Mouse (Mus musculus) erythroblast, embryonic 14.5 days (primary cell): Measurements from ENCODE around the gene Arhgap44.

ENCODE experiments used
- GATA1 ChIP-seq: IDR thresholded peaks from 2 replicates; pipeline ENCODE4 v1.6.1; 2012; ENCODE audit warnings: low read length, inconsistent platforms, mixed read lengths
- TAL1 ChIP-seq: IDR thresholded peaks from 3 replicates; pipeline ENCODE4 v1.6.1; 2012; ENCODE audit warnings: low read length, inconsistent platforms, mixed read lengths

GRCm38 (mm10) chr11:65089282-65089681 is 73.5 kb downstream of the Arhgap44 start:
- TF ChIP-seq TAL1 (no peak), GATA1 (no peak)
